Mouse (Mus musculus) embryonic facial prominence, embryonic 11.5 days (tissue): Measurements from ENCODE around the gene Bpifb6. TPM values are rescaled to one million over a fixed set of nuclear protein-coding genes. Genes with fewer than 3 reads are reported as not detected.

Experiments
- polyA plus RNA-seq: library from polyadenylated mRNA; unstranded; fragments of >200 nt; fragmentation: Nextera tagmentation; extraction: Ambion mirVana; gene quantifications from 2 replicates; pipeline ENCODE4 v1.2.1, GENCODE M21; 2014

Gene Bpifb6
- polyA plus RNA-seq, 1 experiment from 2014 or later, result not detected

Other genes with a start within 250 kb of the Bpifb6 start
- not detected in 2 replicates for gene Dnmt3c, start 203.7 kb upstream of the Bpifb6 start, polyA plus RNA-seq
- gene Mapre1, start 159.1 kb upstream of the Bpifb6 start, polyA plus RNA-seq, result 340 and 368 TPM in 2 replicates
- gene Efcab8, start 120.5 kb upstream of the Bpifb6 start, polyA plus RNA-seq, result not detected in 2 replicates
- not detected in 2 replicates for gene Sun5, start 29.3 kb upstream of the Bpifb6 start, polyA plus RNA-seq
- gene Bpifb2, start 25.3 kb upstream of the Bpifb6 start, polyA plus RNA-seq, result not detected in 2 replicates
- not detected in 2 replicates for gene Bpifb3, start 17.8 kb downstream of the Bpifb6 start, polyA plus RNA-seq
- 0.18 TPM in 1 of 2 replicates, not detected in the other for gene Bpifb4, start 37.8 kb downstream of the Bpifb6 start, polyA plus RNA-seq
- not detected in 2 replicates for gene Bpifa6, start 74.6 kb downstream of the Bpifb6 start, polyA plus RNA-seq
- gene Bpifa2, start 107.9 kb downstream of the Bpifb6 start, polyA plus RNA-seq, result not detected in 2 replicates
- gene Bpifa3, start 229.9 kb downstream of the Bpifb6 start, polyA plus RNA-seq, result not detected in 2 replicates
- not detected in 2 replicates for gene Bpifa1, start 242.5 kb downstream of the Bpifb6 start, polyA plus RNA-seq